Comparison of ENCODE assay signal across 7 mouse cellular contexts in the genomic region with DNA sequence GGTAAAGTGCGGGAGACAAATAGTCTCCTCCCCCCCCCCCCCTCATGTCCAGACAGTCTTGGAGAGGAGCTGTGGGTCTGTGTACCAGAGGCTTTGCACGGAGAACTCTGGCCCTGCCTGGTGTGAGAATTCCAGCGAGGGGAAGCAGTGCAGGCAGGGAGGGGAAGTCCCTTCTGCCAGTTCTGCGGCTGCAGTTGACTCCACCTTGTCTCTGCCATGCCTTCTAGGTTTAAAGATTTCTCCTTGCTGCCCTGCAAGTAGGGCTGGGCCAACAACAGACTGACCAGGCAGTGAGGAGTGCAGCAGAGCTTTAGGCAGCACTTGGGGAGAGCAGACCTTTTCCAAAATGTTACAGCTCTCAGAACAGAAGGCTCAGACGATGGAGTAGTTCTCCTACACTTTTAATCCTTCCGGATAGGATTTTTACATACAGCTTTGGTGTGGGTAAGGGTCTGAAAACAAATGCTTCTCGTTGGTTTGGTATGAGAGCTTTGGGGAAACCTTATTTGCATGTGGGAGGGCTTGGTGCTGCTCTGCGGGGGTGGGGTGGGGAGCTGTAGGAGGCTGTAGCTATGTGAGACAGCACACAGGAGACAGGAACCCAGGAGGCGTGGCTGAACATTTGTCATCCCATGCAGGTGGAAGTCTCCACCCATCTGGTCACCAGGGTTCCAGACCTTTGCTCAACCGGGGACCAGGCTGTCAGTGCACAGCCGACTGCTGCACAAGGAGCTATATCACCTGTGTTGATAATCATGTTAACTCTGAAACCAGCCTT.
DNase-seq lines count a peak whose midpoint lies in the region; ATAC-seq and TF ChIP-seq lines count a peak whose summit lies in the region.

No protein-coding gene starts in this region.

- TF ChIP-seq EP300 in lung, postnatal 0 days (IDR thresholded peaks at IDR 0.05): no peak

- H3K9me3 ChIP-seq in lung, postnatal 0 days (ENCODE audit: low read length): no peaks in the 10 kb centered on the region
- no peaks in the 10 kb centered on the region for H3K9me3 ChIP-seq in embryonic facial prominence, embryonic 14.5 days (ENCODE audit: control insufficient read depth, low read length)
- no peaks in the 10 kb centered on the region for H3K9me3 ChIP-seq in limb, embryonic 14.5 days (ENCODE audit: control insufficient read depth, low read length)
- no peaks in the 10 kb centered on the region for H3K9me3 ChIP-seq in stomach, embryonic 15.5 days

- no peaks in the 10 kb centered on the region for H3K27me3 ChIP-seq in lung, postnatal 0 days (replicated peaks; ENCODE audit: insufficient read depth, low read length)
- no peaks in the 10 kb centered on the region for H3K27me3 ChIP-seq in embryonic facial prominence, embryonic 14.5 days (replicated peaks; ENCODE audit: control insufficient read depth, insufficient read depth, low read length)
- H3K27me3 ChIP-seq in limb, embryonic 14.5 days (ENCODE audit: control insufficient read depth, insufficient read depth, low read length): no peaks in the 10 kb centered on the region
- no peaks in the 10 kb centered on the region for H3K27me3 ChIP-seq in stomach, embryonic 15.5 days (replicated peaks)

- peak; percentile 10 for DNase-seq in lung, postnatal 0 days (ENCODE audit: low spot score)
- DNase-seq in lung, adult 2 months: no peak
- DNase-seq in embryonic facial prominence, embryonic 14.5 days (ENCODE audit: low spot score): peak; percentile 14
- DNase-seq in limb, embryonic 14.5 days (ENCODE audit: low spot score): no peak
- no peak for DNase-seq in cerebellum, adult 18-20 months
- DNase-seq in gastrocnemius, postnatal 25 days: no peak

- TF ChIP-seq CTCF in lung, postnatal 0 days (IDR thresholded peaks at IDR 0.05): no peak
- TF ChIP-seq CTCF in lung, adult 2 months (IDR thresholded peaks at IDR 0.05; ENCODE audit: insufficient read depth, low read length): no peak

- 6% methylated on average over 11 of the region's 11 CpGs for WGBS in lung, postnatal 0 days
- 9% methylated on average over 11 of the region's 11 CpGs for WGBS in lung, adult 2 months
- WGBS in embryonic facial prominence, embryonic 14.5 days: 11% methylated on average over 11 of the region's 11 CpGs
- WGBS in limb, embryonic 14.5 days: 8% methylated on average over 11 of the region's 11 CpGs
- WGBS in stomach, embryonic 15.5 days: 6% methylated on average over 11 of the region's 11 CpGs

- no peaks in the 10 kb centered on the region for H3K4me1 ChIP-seq in lung, postnatal 0 days (ENCODE audit: insufficient read depth, low read depth, low read length)
- H3K4me1 ChIP-seq in lung, adult 2 months (ENCODE audit: control insufficient read depth, insufficient read depth, low read length): no peaks in the 10 kb centered on the region
- no peaks in the 10 kb centered on the region for H3K4me1 ChIP-seq in embryonic facial prominence, embryonic 14.5 days (ENCODE audit: control insufficient read depth, insufficient read depth, low read length)
- peaks cover 8% of the 10 kb centered on the region for H3K4me1 ChIP-seq in limb, embryonic 14.5 days (ENCODE audit: control insufficient read depth, insufficient read depth, low read length)
- H3K4me1 ChIP-seq in stomach, embryonic 15.5 days: 0 out of 2 replicates have a peak, but pooled peaks cover 7% of the 10 kb centered on the region

- no peak overlapping the region for H3K27ac ChIP-seq in lung, postnatal 0 days (ENCODE audit: low read length)
- no peak overlapping the region for H3K27ac ChIP-seq in embryonic facial prominence, embryonic 14.5 days (replicated peaks; ENCODE audit: low read depth, low read length)
- no peak overlapping the region for H3K27ac ChIP-seq in limb, embryonic 14.5 days (replicated peaks; ENCODE audit: low read depth, low read length)
- H3K27ac ChIP-seq in stomach, embryonic 15.5 days: no peak overlapping the region

- H3K4me3 ChIP-seq in lung, postnatal 0 days (ENCODE audit: low read depth, low read length): no peak overlapping the region
- no peak overlapping the region for H3K4me3 ChIP-seq in lung, adult 2 months (replicated peaks; ENCODE audit: extremely low read depth, low read depth, low read length)
- no peak overlapping the region for H3K4me3 ChIP-seq in embryonic facial prominence, embryonic 14.5 days (ENCODE audit: low read depth, low read length)
- no peak overlapping the region for H3K4me3 ChIP-seq in limb, embryonic 14.5 days (replicated peaks; ENCODE audit: low read length)
- peak overlapping the region; percentile 12; the same call in 1 of the 2 replicates for H3K4me3 ChIP-seq in stomach, embryonic 15.5 days (replicated peaks)

- peak overlapping the region; percentile 27 for H3K4me2 ChIP-seq in lung, postnatal 0 days (replicated peaks; ENCODE audit: low read depth, low read length)
- H3K4me2 ChIP-seq in embryonic facial prominence, embryonic 14.5 days (ENCODE audit: low read depth, low read length): peak overlapping the region; percentile 47
- peak overlapping the region; percentile 33 for H3K4me2 ChIP-seq in limb, embryonic 14.5 days (replicated peaks; ENCODE audit: low read depth, low read length, severe bottlenecking)
- H3K4me2 ChIP-seq in stomach, embryonic 15.5 days: peak overlapping the region; percentile 38

- TF ChIP-seq POLR2A in lung, adult 2 months (IDR thresholded peaks at IDR 0.05; ENCODE audit: borderline replicate concordance, extremely low read depth, low read depth, low read length): no peak
- no peak for TF ChIP-seq POLR2A in limb, embryonic 14.5 days (IDR thresholded peaks at IDR 0.05; ENCODE audit: borderline replicate concordance, extremely low read depth, insufficient read depth, insufficient read length)

- no peak for ATAC-seq in lung, postnatal 0 days
- peak; percentile 41; the same call in 1 of the 2 replicates for ATAC-seq in embryonic facial prominence, embryonic 14.5 days (ENCODE audit: low read depth)
- no peak for ATAC-seq in limb, embryonic 14.5 days (ENCODE audit: low FRiP score, low read depth)
- ATAC-seq in stomach, embryonic 15.5 days (ENCODE audit: insufficient read depth, low FRiP score, low read depth): peak; percentile 84

- no peaks in the 10 kb centered on the region for H3K36me3 ChIP-seq in lung, postnatal 0 days (ENCODE audit: insufficient read depth, low read length)
- H3K36me3 ChIP-seq in embryonic facial prominence, embryonic 14.5 days (ENCODE audit: control insufficient read depth, insufficient read depth, low read length): no peaks in the 10 kb centered on the region
- H3K36me3 ChIP-seq in limb, embryonic 14.5 days (ENCODE audit: control insufficient read depth, insufficient read depth, low read length): no peaks in the 10 kb centered on the region
- H3K36me3 ChIP-seq in stomach, embryonic 15.5 days: no peaks in the 10 kb centered on the region

- no peak overlapping the region for H3K9ac ChIP-seq in lung, postnatal 0 days (replicated peaks; ENCODE audit: low read depth)
- H3K9ac ChIP-seq in embryonic facial prominence, embryonic 14.5 days (ENCODE audit: low read depth, low read length): no peak overlapping the region
- H3K9ac ChIP-seq in limb, embryonic 14.5 days (ENCODE audit: low read depth, low read length, severe bottlenecking): peak overlapping the region; percentile 3; the same call in 1 of the 2 replicates
- no peak overlapping the region for H3K9ac ChIP-seq in stomach, embryonic 15.5 days

Comparison
In these comparisons a context has a peak if more than half of its experiments do, and no peak if none do; other contexts are left out.
1. DNase-seq: peak in lung, postnatal 0 days (single experiment) and embryonic facial prominence, embryonic 14.5 days (single experiment); none in lung, adult 2 months (single experiment), limb, embryonic 14.5 days (single experiment), cerebellum, adult 18-20 months (0 of 2) and gastrocnemius, postnatal 25 days (single experiment).
2. ATAC-seq: peak in embryonic facial prominence, embryonic 14.5 days (single experiment) and stomach, embryonic 15.5 days (single experiment); none in lung, postnatal 0 days (single experiment) and limb, embryonic 14.5 days (single experiment).
3. Peak in every context shown above with its lines, with median percentiles within 50 percentile points of each other: H3K4me2 ChIP-seq.